Mouse (Mus musculus) liver, embryonic 16.5 days (tissue): ENCODE results near the gene Epha8. TPM values are rescaled to one million over a fixed set of nuclear protein-coding genes. Genes with fewer than 3 reads are reported as not detected.
A peak's percentile ranks its signal among the peaks of the same experiment; 100 is the strongest.

Experiments used
- ATAC-seq: fragments of 200-750 bp; cut with Nextera tagmentation; 2 replicates; pipeline ENCODE4 v1.8.0; 2017; ENCODE audit warnings: low read depth, mild to moderate bottlenecking, moderate number of reproducible peaks, moderate library complexity
- H3K27ac ChIP-seq: fragments of 300-500 bp; sonication (generic); 2 replicates; pipeline ENCODE4 v1.5.1; 2014; ENCODE audit warnings: mild to moderate bottlenecking, low read length
- H3K27me3 ChIP-seq: fragments of 300-500 bp; sonication (generic); 2 replicates; pipeline ENCODE4 v1.6.1; 2014; ENCODE audit warnings: low read depth, low read length, mixed read lengths; ENCODE audit not compliant: control insufficient read depth, insufficient read depth
- H3K36me3 ChIP-seq: fragments of 300-500 bp; sonication (generic); 2 replicates; pipeline ENCODE4 v1.6.1; 2014; ENCODE audit warnings: mild to moderate bottlenecking; ENCODE audit not compliant: control insufficient read depth, insufficient read depth
- H3K4me1 ChIP-seq: fragments of 300-500 bp; sonication (generic); 2 replicates; pipeline ENCODE4 v1.6.1; 2014; ENCODE audit warnings: low read depth, low read length, mixed read lengths; ENCODE audit not compliant: control insufficient read depth
- H3K4me2 ChIP-seq: fragments of 300-500 bp; sonication (generic); 2 replicates; pipeline ENCODE4 v1.6.1; 2014; ENCODE audit warnings: low read depth, low read length, mixed read lengths
- H3K4me3 ChIP-seq: fragments of 300-500 bp; sonication (generic); 2 replicates; pipeline ENCODE4 v1.5.1; 2014; ENCODE audit warnings: low read depth, mild to moderate bottlenecking, low read length
- H3K9ac ChIP-seq: fragments of 300-500 bp; sonication (generic); 2 replicates; pipeline ENCODE4 v1.6.1; 2014; ENCODE audit warnings: low read depth, low read length
- H3K9me3 ChIP-seq: fragments of 300-500 bp; sonication (generic); replicated peaks from 2 replicates; pipeline ENCODE4 v1.6.1; 2016; ENCODE audit warnings: low read length; ENCODE audit not compliant: control insufficient read depth
- WGBS: fragments of 180-500 bp; shearing (Covaris S2); extraction: QIAGEN DNeasy Blood & Tissue Kit; methylation state at CpG from one replicate; pipeline ENCODE4 v1.1.7; 2014; ENCODE audit not compliant: insufficient replicate concordance; 5-methylcytosine and 5-hydroxymethylcytosine counted together
- polyA plus RNA-seq: library from polyadenylated mRNA; unstranded; fragments of >200 nt; fragmentation: Nextera tagmentation; extraction: Ambion mirVana; gene quantifications from 2 replicates; pipeline ENCODE4 v1.2.1, GENCODE M21; 2015

Gene Epha8
- polyA plus RNA-seq, 1 experiment from 2014 or later: 0.46 TPM

- H3K27ac ChIP-seq: no peak overlapping the region
- no peaks in the 10 kb centered on the region for H3K4me1 ChIP-seq
- H3K27me3 ChIP-seq: peaks cover 16% of the 10 kb centered on the region
- H3K9ac ChIP-seq: no peak overlapping the region
- no peak overlapping the region for H3K4me2 ChIP-seq
- H3K9me3 ChIP-seq: no peaks in the 10 kb centered on the region
- H3K36me3 ChIP-seq: no peaks in the 10 kb centered on the region
- no peak for ATAC-seq
- no peak overlapping the region for H3K4me3 ChIP-seq
- WGBS: 23% methylated on average over 18 of the region's 18 CpGs
These were observed 13.9 kb downstream of the Epha8 start for GRCm38 (mm10) chr4:136942761-136943160.

GRCm38 (mm10) chr4:136937935-136938334 is 18.7 kb downstream of the Epha8 start:
- Histone ChIP-seq H3K36me3 (no peaks in the 10 kb centered on the region), H3K4me2 (no peak overlapping the region), H3K27me3 (peaks cover 9% of the 10 kb centered on the region), H3K27ac (no peak overlapping the region), H3K9ac (no peak overlapping the region), H3K9me3 (no peaks in the 10 kb centered on the region), H3K4me1 (peaks cover 5% of the 10 kb centered on the region; the same call in 1 of the 2 replicates), H3K4me3 (no peak overlapping the region)
- ATAC-seq: no peak
- WGBS: 61% methylated on average over 5 of the region's 5 CpGs

GRCm38 (mm10) chr4:136937344-136937743 is 19.3 kb downstream of the Epha8 start:
- Histone ChIP-seq H3K9me3 (no peaks in the 10 kb centered on the region), H3K4me3 (no peak overlapping the region), H3K36me3 (no peaks in the 10 kb centered on the region), H3K4me2 (no peak overlapping the region), H3K27me3 (peaks cover 3% of the 10 kb centered on the region), H3K9ac (no peak overlapping the region), H3K27ac (no peak overlapping the region), H3K4me1 (peaks cover 5% of the 10 kb centered on the region; the same call in 1 of the 2 replicates)
- ATAC-seq: no peak
- 48% methylated on average over 4 of the region's 4 CpGs for WGBS

- Histone ChIP-seq H3K4me2 (peak overlapping the region; percentile 24; the same call in 1 of the 2 replicates), H3K27ac (no peak overlapping the region), H3K36me3 (no peaks in the 10 kb centered on the region), H3K4me3 (no peak overlapping the region), H3K9me3 (no peaks in the 10 kb centered on the region), H3K9ac (no peak overlapping the region), H3K4me1 (peaks cover 20% of the 10 kb centered on the region), H3K27me3 (no peaks in the 10 kb centered on the region; the same call in none of the 2 replicates)
- 36% methylated on average over 18 of the region's 18 CpGs for WGBS
- ATAC-seq: peak; percentile 53
These were observed 21.6 kb downstream of the Epha8 start for GRCm38 (mm10) chr4:136934746-136935613.

- Histone ChIP-seq H3K27me3 (peaks cover 7% of the 10 kb centered on the region), H3K27ac (peak overlapping the region; percentile 69), H3K9me3 (no peaks in the 10 kb centered on the region), H3K4me2 (peak overlapping the region; percentile 30; the same call in 1 of the 2 replicates), H3K4me1 (peaks cover 29% of the 10 kb centered on the region), H3K9ac (no peak overlapping the region), H3K36me3 (no peaks in the 10 kb centered on the region), H3K4me3 (no peak overlapping the region)
- peak; percentile 94 for ATAC-seq
- WGBS: 50% methylated on average over 8 of the region's 8 CpGs
These were observed 26.1 kb downstream of the Epha8 start for GRCm38 (mm10) chr4:136930474-136930873.

GRCm38 (mm10) chr4:136928928-136929327 is 27.7 kb downstream of the Epha8 start:
- Histone ChIP-seq H3K27ac (no peak overlapping the region), H3K4me2 (no peak overlapping the region), H3K9me3 (no peaks in the 10 kb centered on the region), H3K4me3 (no peak overlapping the region), H3K36me3 (no peaks in the 10 kb centered on the region), H3K27me3 (peaks cover 7% of the 10 kb centered on the region), H3K9ac (no peak overlapping the region), H3K4me1 (peaks cover 24% of the 10 kb centered on the region)
- 13% methylated on average over 5 of the region's 5 CpGs for WGBS
- ATAC-seq: no peak

GRCm38 (mm10) chr4:136925804-136926203 is 30.8 kb downstream of the Epha8 start:
- ATAC-seq: no peak
- Histone ChIP-seq H3K4me2 (no peak overlapping the region), H3K27me3 (peaks cover 7% of the 10 kb centered on the region), H3K4me3 (no peak overlapping the region), H3K36me3 (no peaks in the 10 kb centered on the region), H3K27ac (no peak overlapping the region), H3K9me3 (no peaks in the 10 kb centered on the region), H3K9ac (no peak overlapping the region), H3K4me1 (peaks cover 17% of the 10 kb centered on the region)
- WGBS: 25% methylated on average over 15 of the region's 15 CpGs

- no peak overlapping the region for H3K4me2 ChIP-seq
- H3K36me3 ChIP-seq: no peaks in the 10 kb centered on the region
- WGBS: 5% methylated on average over 6 of the region's 6 CpGs
- no peaks in the 10 kb centered on the region for H3K9me3 ChIP-seq
- no peak overlapping the region for H3K4me3 ChIP-seq
- no peak overlapping the region for H3K27ac ChIP-seq
- H3K9ac ChIP-seq: no peak overlapping the region
- no peak for ATAC-seq
- H3K27me3 ChIP-seq: peaks cover 7% of the 10 kb centered on the region
- H3K4me1 ChIP-seq: peaks cover 5% of the 10 kb centered on the region
These were observed 32.1 kb downstream of the Epha8 start for GRCm38 (mm10) chr4:136924529-136924928.

- no peak overlapping the region for H3K27ac ChIP-seq
- H3K9ac ChIP-seq: no peak overlapping the region
- 72% methylated on average over 3 of the region's 3 CpGs for WGBS
- ATAC-seq: no peak
- no peaks in the 10 kb centered on the region for H3K4me1 ChIP-seq
- no peak overlapping the region for H3K4me3 ChIP-seq
- no peaks in the 10 kb centered on the region for H3K36me3 ChIP-seq
- no peak overlapping the region for H3K4me2 ChIP-seq
- no peaks in the 10 kb centered on the region for H3K9me3 ChIP-seq
- H3K27me3 ChIP-seq: no peaks in the 10 kb centered on the region; the same call in 1 of the 2 replicates
These were observed 37.1 kb downstream of the Epha8 start for GRCm38 (mm10) chr4:136919526-136919925.
